Mouse (Mus musculus) intestine, embryonic 14.5 days (tissue): ENCODE results near the gene Rab3c. TPM values are rescaled to one million over a fixed set of nuclear protein-coding genes. Genes with fewer than 3 reads are reported as not detected.
A peak's percentile ranks its signal among the peaks of the same experiment; 100 is the strongest.

Source experiments
- ATAC-seq: fragments of 200-750 bp; cut with Nextera tagmentation; replicated peaks from 2 replicates; pipeline ENCODE4 v1.8.0; 2017; ENCODE audit warnings: low read depth, moderate number of reproducible peaks, moderate TSS enrichment, moderate library complexity; ENCODE audit not compliant: low FRiP score, low TSS enrichment
- DNase-seq: peaks from one replicate; pipeline ENCODE4 v3.0.0-alpha.2; 2018; ENCODE audit warnings: low spot score
- H3K27ac ChIP-seq: fragments of 300-500 bp; sonication (generic); 2 replicates; pipeline ENCODE4 v1.5.1; 2014; ENCODE audit warnings: low read depth, mild to moderate bottlenecking, control low read depth
- H3K27me3 ChIP-seq: fragments of 300-500 bp; sonication (generic); replicated peaks from 2 replicates; pipeline ENCODE4 v1.6.1; 2014; ENCODE audit warnings: low read length, control low read depth; ENCODE audit not compliant: control insufficient read depth, insufficient read depth
- H3K36me3 ChIP-seq: fragments of 300-500 bp; sonication (generic); 2 replicates; pipeline ENCODE4 v1.6.1; 2014; ENCODE audit warnings: low read length, control low read depth; ENCODE audit not compliant: control insufficient read depth, insufficient read depth
- H3K4me1 ChIP-seq: fragments of 300-500 bp; sonication (generic); replicated peaks from 2 replicates; pipeline ENCODE4 v1.6.1; 2014; ENCODE audit warnings: low read length, control low read depth, mixed read lengths; ENCODE audit not compliant: control insufficient read depth, insufficient read depth
- H3K4me2 ChIP-seq: fragments of 300-500 bp; sonication (generic); 2 replicates; pipeline ENCODE4 v1.6.1; 2014; ENCODE audit warnings: low read length
- H3K4me3 ChIP-seq: fragments of 300-500 bp; sonication (generic); 2 replicates; pipeline ENCODE4 v1.5.1; 2014; ENCODE audit warnings: low read depth, low read length, control low read depth, mixed read lengths
- H3K9ac ChIP-seq: fragments of 300-500 bp; sonication (generic); 2 replicates; pipeline ENCODE4 v1.6.1; 2014; ENCODE audit warnings: mild to moderate bottlenecking, low read length
- H3K9me3 ChIP-seq: fragments of 300-500 bp; sonication (generic); 2 replicates; pipeline ENCODE4 v1.6.1; 2016; ENCODE audit warnings: low read length, control low read depth; ENCODE audit not compliant: control insufficient read depth
- WGBS: fragments of 180-500 bp; shearing (Covaris S2); extraction: QIAGEN DNeasy Blood & Tissue Kit; methylation state at CpG from one replicate; pipeline ENCODE4 v1.1.7; 2014; 5-methylcytosine and 5-hydroxymethylcytosine counted together
- polyA plus RNA-seq: library from polyadenylated mRNA; unstranded; fragments of >200 nt; fragmentation: Nextera tagmentation; extraction: Ambion mirVana; gene quantifications from 2 replicates; pipeline ENCODE4 v1.2.1, GENCODE M21; 2014

The Rab3c gene
- polyA plus RNA-seq, 1 experiment from 2014 or later = 5.5 TPM

- WGBS = 69% methylated on average over 5 of the region's 5 CpGs
- ATAC-seq = no peak
- H3K4me1 ChIP-seq = no peaks in the 10 kb centered on the region
These were observed 49.6 kb downstream of the Rab3c start for GRCm38 (mm10) chr13:110231086-110231688.

GRCm38 (mm10) chr13:110230046-110230445 is 50.8 kb downstream of the Rab3c start:
- Histone ChIP-seq H3K36me3 (no peaks in the 10 kb centered on the region), H3K4me3 (no peak overlapping the region), H3K4me2 (no peak overlapping the region), H3K9ac (no peak overlapping the region), H3K27me3 (no peaks in the 10 kb centered on the region), H3K9me3 (no peaks in the 10 kb centered on the region), H3K4me1 (no peaks in the 10 kb centered on the region), H3K27ac (no peak overlapping the region)
- DNase-seq = no peak
- 83% methylated on average over 4 of the region's 4 CpGs for WGBS
- no peak for ATAC-seq

More at GRCm38 (mm10) chr13:110231086-110231688, 49.6 kb downstream of the Rab3c start:
- no peak overlapping the region for H3K9ac ChIP-seq
- no peak overlapping the region for H3K4me2 ChIP-seq
- no peaks in the 10 kb centered on the region for H3K36me3 ChIP-seq
- H3K27ac ChIP-seq = no peak overlapping the region
- H3K4me3 ChIP-seq = no peak overlapping the region
- no peaks in the 10 kb centered on the region for H3K27me3 ChIP-seq
- no peaks in the 10 kb centered on the region for H3K9me3 ChIP-seq
- DNase-seq = no peak

- Histone ChIP-seq H3K36me3 (no peaks in the 10 kb centered on the region), H3K4me3 (no peak overlapping the region), H3K4me1 (no peaks in the 10 kb centered on the region), H3K4me2 (no peak overlapping the region), H3K9ac (no peak overlapping the region), H3K9me3 (no peaks in the 10 kb centered on the region), H3K27me3 (no peaks in the 10 kb centered on the region), H3K27ac (no peak overlapping the region)
- ATAC-seq (no peak), DNase-seq (no peak)
- 85% methylated on average over 7 of the region's 7 CpGs for WGBS
These were observed 61.6 kb downstream of the Rab3c start for GRCm38 (mm10) chr13:110219195-110219594.

GRCm38 (mm10) chr13:110218497-110218896 is 62.3 kb downstream of the Rab3c start:
- Histone ChIP-seq H3K9ac (no peak overlapping the region), H3K4me1 (no peaks in the 10 kb centered on the region), H3K27ac (no peak overlapping the region), H3K4me3 (no peak overlapping the region), H3K27me3 (no peaks in the 10 kb centered on the region), H3K4me2 (no peak overlapping the region), H3K36me3 (no peaks in the 10 kb centered on the region), H3K9me3 (no peaks in the 10 kb centered on the region)
- 77% methylated on average over 4 of the region's 4 CpGs for WGBS
- ATAC-seq (no peak), DNase-seq (no peak)

- H3K27me3 ChIP-seq = no peaks in the 10 kb centered on the region
- H3K4me2 ChIP-seq = no peak overlapping the region
- H3K4me1 ChIP-seq = no peaks in the 10 kb centered on the region
- H3K4me3 ChIP-seq = no peak overlapping the region
- H3K36me3 ChIP-seq = no peaks in the 10 kb centered on the region
- no peak overlapping the region for H3K27ac ChIP-seq
- DNase-seq (no peak), ATAC-seq (peak; percentile 78)
- no peaks in the 10 kb centered on the region for H3K9me3 ChIP-seq
- H3K9ac ChIP-seq = no peak overlapping the region
- 72% methylated on average over 8 of the region's 8 CpGs for WGBS
These were observed 69.2 kb downstream of the Rab3c start for GRCm38 (mm10) chr13:110211526-110212075.

GRCm38 (mm10) chr13:110198906-110199305 is 81.9 kb downstream of the Rab3c start:
- Histone ChIP-seq H3K9ac (no peak overlapping the region), H3K27me3 (no peaks in the 10 kb centered on the region), H3K27ac (no peak overlapping the region), H3K9me3 (no peaks in the 10 kb centered on the region), H3K4me1 (no peaks in the 10 kb centered on the region), H3K4me2 (no peak overlapping the region), H3K36me3 (no peaks in the 10 kb centered on the region), H3K4me3 (no peak overlapping the region)
- WGBS = 90% methylated on average over 5 of the region's 5 CpGs
- DNase-seq (no peak), ATAC-seq (no peak)

GRCm38 (mm10) chr13:110190039-110190438 is 90.8 kb downstream of the Rab3c start:
- no peak for ATAC-seq
- 43% methylated on average over 1 of the region's 1 CpGs for WGBS
- peaks cover 3% of the 10 kb centered on the region; the same call in 1 of the 2 replicates for H3K9me3 ChIP-seq
- H3K27ac ChIP-seq = no peak overlapping the region
- no peak overlapping the region for H3K4me3 ChIP-seq
- no peak overlapping the region for H3K9ac ChIP-seq
- no peaks in the 10 kb centered on the region for H3K36me3 ChIP-seq
- H3K4me1 ChIP-seq = no peaks in the 10 kb centered on the region
- H3K4me2 ChIP-seq = no peak overlapping the region
- no peak for DNase-seq
- no peaks in the 10 kb centered on the region for H3K27me3 ChIP-seq

GRCm38 (mm10) chr13:110184963-110185685 is 95.7 kb downstream of the Rab3c start:
- DNase-seq (no peak), ATAC-seq (no peak)
- WGBS = 68% methylated on average over 4 of the region's 4 CpGs
- Histone ChIP-seq H3K9ac (no peak overlapping the region), H3K4me2 (no peak overlapping the region), H3K9me3 (peaks cover 3% of the 10 kb centered on the region; the same call in 1 of the 2 replicates), H3K36me3 (no peaks in the 10 kb centered on the region), H3K4me3 (no peak overlapping the region), H3K27me3 (no peaks in the 10 kb centered on the region), H3K27ac (no peak overlapping the region), H3K4me1 (no peaks in the 10 kb centered on the region)
